Mouse (Mus musculus): ENCODE data around the gene Pomt1. TPM values are rescaled to one million over a fixed set of nuclear protein-coding genes. Genes with fewer than 3 reads are reported as not detected.

Gene Pomt1
- polyA plus RNA-seq, 1 experiment: 21.1 TPM

- H3K27ac ChIP-seq (ENCODE audit: insufficient read depth, low read depth, low read length): no peak overlapping the region
- no peak overlapping the region for H3K4me3 ChIP-seq (ENCODE audit: insufficient read depth, low read length)
- TF ChIP-seq CTCF (IDR thresholded peaks at IDR 0.05; ENCODE audit: low read depth, low read length) (no peak), POLR2A (IDR thresholded peaks at IDR 0.05; ENCODE audit: borderline replicate concordance, low read depth, low read length) (no peak)
- no peaks in the 10 kb centered on the region for H3K4me1 ChIP-seq (ENCODE audit: control insufficient read depth, insufficient read depth, low read length)
Observed at GRCm38 (mm10) chr2:32201527-32201926, 34.9 kb upstream of the Pomt1 start.

- TF ChIP-seq POLR2A (IDR thresholded peaks at IDR 0.05; ENCODE audit: borderline replicate concordance, low read depth, low read length) (no peak), CTCF (IDR thresholded peaks at IDR 0.05; ENCODE audit: low read depth, low read length) (no peak)
- no peak overlapping the region for H3K27ac ChIP-seq (ENCODE audit: insufficient read depth, low read depth, low read length)
Observed at GRCm38 (mm10) chr2:32203853-32204252, 32.5 kb upstream of the Pomt1 start.

GRCm38 (mm10) chr2:32207682-32208081 is 28.7 kb upstream of the Pomt1 start:
- TF ChIP-seq POLR2A (IDR thresholded peaks at IDR 0.05; ENCODE audit: borderline replicate concordance, low read depth, low read length) (no peak), CTCF (IDR thresholded peaks at IDR 0.05; ENCODE audit: low read depth, low read length) (no peak)
- Histone ChIP-seq H3K4me1 (ENCODE audit: control insufficient read depth, insufficient read depth, low read length) (no peaks in the 10 kb centered on the region), H3K27ac (ENCODE audit: insufficient read depth, low read depth, low read length) (no peak overlapping the region), H3K4me3 (ENCODE audit: insufficient read depth, low read length) (no peak overlapping the region)

More at GRCm38 (mm10) chr2:32203853-32204252, 32.5 kb upstream of the Pomt1 start:
- Histone ChIP-seq H3K4me3 (ENCODE audit: insufficient read depth, low read length) (no peak overlapping the region), H3K4me1 (ENCODE audit: control insufficient read depth, insufficient read depth, low read length) (no peaks in the 10 kb centered on the region)

- H3K4me3 ChIP-seq (ENCODE audit: insufficient read depth, low read length): no peak overlapping the region
- no peaks in the 10 kb centered on the region for H3K4me1 ChIP-seq (ENCODE audit: control insufficient read depth, insufficient read depth, low read length)
- no peak overlapping the region for H3K27ac ChIP-seq (ENCODE audit: insufficient read depth, low read depth, low read length)
- TF ChIP-seq POLR2A (IDR thresholded peaks at IDR 0.05; ENCODE audit: borderline replicate concordance, low read depth, low read length): no peak
- TF ChIP-seq CTCF (IDR thresholded peaks at IDR 0.05; ENCODE audit: low read depth, low read length): no peak
Observed at GRCm38 (mm10) chr2:32211689-32212088, 24.7 kb upstream of the Pomt1 start.

GRCm38 (mm10) chr2:32213000-32213399 is 23.4 kb upstream of the Pomt1 start:
- Histone ChIP-seq H3K4me3 (ENCODE audit: insufficient read depth, low read length) (no peak overlapping the region), H3K27ac (ENCODE audit: insufficient read depth, low read depth, low read length) (no peak overlapping the region), H3K4me1 (ENCODE audit: control insufficient read depth, insufficient read depth, low read length) (no peaks in the 10 kb centered on the region)
- TF ChIP-seq CTCF (IDR thresholded peaks at IDR 0.05; ENCODE audit: low read depth, low read length): no peak
- TF ChIP-seq POLR2A (IDR thresholded peaks at IDR 0.05; ENCODE audit: borderline replicate concordance, low read depth, low read length): no peak

GRCm38 (mm10) chr2:32215576-32215975 is 20.8 kb upstream of the Pomt1 start:
- Histone ChIP-seq H3K4me1 (ENCODE audit: control insufficient read depth, insufficient read depth, low read length) (no peaks in the 10 kb centered on the region), H3K27ac (ENCODE audit: insufficient read depth, low read depth, low read length) (no peak overlapping the region), H3K4me3 (ENCODE audit: insufficient read depth, low read length) (no peak overlapping the region)
- no peak for TF ChIP-seq POLR2A (IDR thresholded peaks at IDR 0.05; ENCODE audit: borderline replicate concordance, low read depth, low read length)
- TF ChIP-seq CTCF (IDR thresholded peaks at IDR 0.05; ENCODE audit: low read depth, low read length): no peak

- Histone ChIP-seq H3K27ac (ENCODE audit: insufficient read depth, low read depth, low read length) (no peak overlapping the region), H3K4me3 (ENCODE audit: insufficient read depth, low read length) (no peak overlapping the region), H3K4me1 (ENCODE audit: control insufficient read depth, insufficient read depth, low read length) (no peaks in the 10 kb centered on the region)
- TF ChIP-seq CTCF (IDR thresholded peaks at IDR 0.05; ENCODE audit: low read depth, low read length) (no peak), POLR2A (IDR thresholded peaks at IDR 0.05; ENCODE audit: borderline replicate concordance, low read depth, low read length) (no peak)
Observed at GRCm38 (mm10) chr2:32216506-32216905, 19.9 kb upstream of the Pomt1 start.

GRCm38 (mm10) chr2:32217656-32218055 is 18.7 kb upstream of the Pomt1 start:
- no peak overlapping the region for H3K27ac ChIP-seq (ENCODE audit: insufficient read depth, low read depth, low read length)
- TF ChIP-seq CTCF (IDR thresholded peaks at IDR 0.05; ENCODE audit: low read depth, low read length) (no peak), POLR2A (IDR thresholded peaks at IDR 0.05; ENCODE audit: borderline replicate concordance, low read depth, low read length) (no peak)
- no peak overlapping the region for H3K4me3 ChIP-seq (ENCODE audit: insufficient read depth, low read length)
- no peaks in the 10 kb centered on the region for H3K4me1 ChIP-seq (ENCODE audit: control insufficient read depth, insufficient read depth, low read length)

- H3K4me1 ChIP-seq (ENCODE audit: control insufficient read depth, insufficient read depth, low read length): no peaks in the 10 kb centered on the region
- TF ChIP-seq CTCF (IDR thresholded peaks at IDR 0.05; ENCODE audit: low read depth, low read length) (no peak), POLR2A (IDR thresholded peaks at IDR 0.05; ENCODE audit: borderline replicate concordance, low read depth, low read length) (no peak)
- no peak overlapping the region for H3K27ac ChIP-seq (ENCODE audit: insufficient read depth, low read depth, low read length)
- no peak overlapping the region for H3K4me3 ChIP-seq (ENCODE audit: insufficient read depth, low read length)
Observed at GRCm38 (mm10) chr2:32218113-32218512, 18.3 kb upstream of the Pomt1 start.

- no peaks in the 10 kb centered on the region for H3K4me1 ChIP-seq (ENCODE audit: control insufficient read depth, insufficient read depth, low read length)
- TF ChIP-seq POLR2A (IDR thresholded peaks at IDR 0.05; ENCODE audit: borderline replicate concordance, low read depth, low read length) (no peak), CTCF (IDR thresholded peaks at IDR 0.05; ENCODE audit: low read depth, low read length) (no peak)
- H3K27ac ChIP-seq (ENCODE audit: insufficient read depth, low read depth, low read length): no peak overlapping the region
- no peak overlapping the region for H3K4me3 ChIP-seq (ENCODE audit: insufficient read depth, low read length)
Observed at GRCm38 (mm10) chr2:32218541-32219334, 17.7 kb upstream of the Pomt1 start.
